Mouse (Mus musculus) ovary, adult 18-20 months (tissue): ENCODE results near the gene Lrrc25.
"Not testable (repeated sequence)": the region's sequence is repeated elsewhere in the genome, so short reads cannot be mapped to it uniquely, and the experiment has no call there.

Source experiments
- DNase-seq: peaks from one replicate; pipeline ENCODE4 v3.0.0; 2022; ENCODE audit warnings: low spot score, mixed read lengths

Gene Lrrc25

DNA sequence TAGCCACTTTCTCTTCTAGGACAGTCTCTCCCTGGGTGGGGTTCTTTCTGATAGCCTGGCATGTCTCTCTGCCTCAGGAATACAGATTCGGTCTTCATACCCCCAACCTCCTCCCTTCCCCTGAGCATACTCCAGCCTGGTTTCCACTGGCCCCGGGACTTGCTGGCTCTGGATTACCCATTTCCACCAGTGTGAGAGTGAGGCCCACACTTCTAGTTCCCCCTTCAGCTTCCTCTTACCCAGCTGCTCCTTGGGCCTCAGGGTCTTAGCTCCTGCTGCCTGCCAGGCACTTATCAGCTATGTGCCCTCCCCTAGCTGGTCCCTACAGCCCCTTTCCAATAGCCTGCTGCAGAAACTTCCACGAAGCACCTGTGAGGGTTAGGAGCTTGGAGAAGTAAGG is at the start of gene Lrrc25:
TSS of gene Lrrc25 (plus strand) at position 262 of the 400 bp plus-strand sequence.
- DNase-seq, result no peak

DNA sequence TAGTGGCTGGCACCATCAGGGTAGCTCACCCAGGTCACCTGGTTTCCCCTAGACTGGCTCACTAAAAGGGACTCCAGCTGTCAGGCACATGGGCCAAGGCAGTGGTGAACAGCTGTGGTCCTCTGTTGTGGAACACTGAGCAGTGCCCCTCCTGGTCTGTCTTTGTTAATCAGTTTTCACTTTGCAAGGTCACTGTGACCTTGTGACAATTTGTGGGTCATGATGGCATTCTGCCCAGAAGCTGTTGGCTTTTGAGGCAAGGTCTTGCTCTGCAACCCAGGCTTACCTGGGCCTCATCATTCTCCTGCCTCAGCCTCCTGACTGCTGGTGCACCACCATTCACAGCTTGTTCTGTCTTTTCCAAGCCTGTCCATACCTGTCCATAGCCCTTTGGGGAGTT is 45.6 kb upstream of the Lrrc25 start:
- no peak for DNase-seq

DNA sequence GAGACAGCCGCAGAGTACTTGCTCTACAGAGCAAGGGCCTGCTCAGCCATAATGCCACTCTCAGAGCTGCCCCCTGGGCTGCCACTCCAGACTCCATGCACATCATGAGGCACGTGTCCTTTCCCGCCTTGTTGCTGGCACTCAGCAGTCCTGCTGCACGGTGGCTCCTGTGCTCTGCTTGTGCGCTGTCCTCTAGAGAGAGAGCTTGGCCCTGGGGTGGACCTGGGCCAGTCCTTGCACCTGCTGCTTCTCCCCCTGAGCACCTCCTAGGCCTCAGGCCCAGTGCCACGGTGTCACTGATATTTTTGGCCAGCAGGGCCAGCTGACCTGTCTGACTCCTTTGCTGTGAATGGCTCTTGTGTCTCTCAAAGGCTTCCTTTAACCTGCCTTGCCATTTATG is 45.0 kb upstream of the Lrrc25 start:
- DNase-seq, result no peak

DNA sequence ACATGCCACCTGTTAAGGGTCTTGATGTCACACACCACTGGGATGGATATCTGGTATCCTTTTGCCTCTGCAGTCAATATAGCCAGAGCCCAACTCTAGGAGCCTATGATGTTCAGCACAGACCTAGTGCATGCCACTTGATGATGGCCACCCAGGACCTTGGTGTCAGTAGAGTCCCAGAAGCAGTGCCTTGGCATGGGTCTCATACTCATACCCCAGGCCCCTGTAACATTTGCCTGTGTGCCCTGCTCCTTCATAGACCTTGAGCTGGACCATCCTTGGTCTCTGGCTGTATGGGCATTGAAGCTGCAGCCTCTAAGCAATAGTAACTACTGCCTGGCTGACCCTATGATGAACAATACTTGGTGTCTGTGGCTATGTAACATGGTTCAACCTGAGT is 41.7 kb upstream of the Lrrc25 start:
- no peak for DNase-seq

DNA sequence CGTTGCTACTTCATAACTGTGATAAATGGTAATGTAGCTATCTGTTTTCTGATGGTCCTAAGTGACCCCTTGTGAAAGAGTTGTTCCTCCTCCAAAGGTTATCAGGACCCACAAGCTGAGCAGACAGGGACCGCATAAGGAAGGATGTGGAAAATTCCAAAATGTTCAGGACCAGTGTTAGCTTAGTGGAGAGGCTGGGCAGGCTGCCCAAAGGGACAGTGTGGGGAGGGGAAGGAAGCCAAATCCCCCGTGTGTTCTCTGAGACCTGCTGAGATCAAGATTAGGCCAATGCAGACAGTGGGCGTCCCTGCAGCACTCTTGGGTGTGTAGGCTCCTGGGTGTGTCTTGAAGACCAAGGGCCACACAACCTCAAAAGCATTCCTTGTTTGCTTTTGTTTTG is 41.0 kb upstream of the Lrrc25 start:
- no peak for DNase-seq

DNA sequence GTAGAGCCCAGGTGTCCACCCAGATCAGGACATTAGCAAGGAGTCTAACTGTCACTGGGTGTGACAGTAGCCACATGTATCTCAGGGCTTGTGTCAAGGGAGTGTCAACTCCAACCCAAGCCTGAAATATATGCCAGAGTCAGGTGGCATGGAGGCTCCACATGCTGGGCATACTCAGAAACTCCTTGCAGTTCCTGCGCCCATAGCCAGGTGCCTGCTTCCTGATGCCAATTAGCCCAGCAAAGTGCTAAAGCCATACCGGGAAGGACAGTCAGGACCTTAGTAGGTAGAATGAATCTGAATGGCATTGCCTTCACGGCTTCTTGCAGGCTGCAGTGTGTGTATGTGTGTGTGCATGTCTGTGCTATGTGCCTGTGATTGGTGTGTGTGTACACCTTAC is 38.7 kb upstream of the Lrrc25 start:
- DNase-seq, result no peak

DNA sequence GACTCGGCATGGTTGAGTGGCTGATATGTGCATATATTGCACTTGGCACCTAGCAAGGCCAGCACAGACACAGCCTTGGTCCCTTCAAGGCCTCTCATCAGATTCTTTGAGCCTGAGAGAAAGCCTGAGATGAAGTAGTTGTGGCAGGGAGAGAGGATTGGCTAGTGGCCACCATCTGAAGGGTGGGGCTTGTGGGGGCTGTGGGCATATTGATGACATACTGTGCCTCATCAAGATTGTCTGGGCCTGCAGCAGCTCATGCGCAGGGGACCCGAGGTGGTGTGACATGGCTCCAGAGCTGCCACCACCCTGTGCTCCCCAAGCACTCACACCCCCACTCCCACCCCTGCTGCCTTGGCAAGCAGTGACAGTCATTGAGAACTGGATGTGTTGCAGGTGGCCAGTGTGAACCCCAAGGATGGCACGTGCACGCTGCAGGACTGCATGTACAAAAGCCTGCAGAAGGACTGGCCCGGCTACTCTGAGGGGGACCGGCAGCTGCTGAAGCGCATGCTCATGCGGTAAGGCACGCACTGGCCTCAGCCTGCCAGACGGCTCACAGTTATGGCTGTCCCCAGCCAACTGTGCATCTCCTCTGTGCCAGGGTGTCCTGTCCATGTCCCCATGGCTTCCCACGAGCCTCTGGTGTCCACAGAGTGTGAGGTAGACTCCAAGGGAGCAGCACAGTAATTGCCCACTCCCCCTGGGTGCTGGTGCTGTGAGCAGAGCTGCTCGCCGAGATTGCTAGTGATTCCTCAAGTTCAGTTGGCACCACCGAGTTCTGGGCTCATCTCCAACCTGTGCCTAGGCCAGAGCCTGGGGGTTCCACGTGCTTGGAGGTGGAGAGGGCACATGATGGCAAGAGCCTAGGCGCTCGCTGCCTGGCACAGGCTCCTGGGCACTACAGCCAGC is 32.2 kb upstream of the Lrrc25 start:
- no peak for DNase-seq

DNA sequence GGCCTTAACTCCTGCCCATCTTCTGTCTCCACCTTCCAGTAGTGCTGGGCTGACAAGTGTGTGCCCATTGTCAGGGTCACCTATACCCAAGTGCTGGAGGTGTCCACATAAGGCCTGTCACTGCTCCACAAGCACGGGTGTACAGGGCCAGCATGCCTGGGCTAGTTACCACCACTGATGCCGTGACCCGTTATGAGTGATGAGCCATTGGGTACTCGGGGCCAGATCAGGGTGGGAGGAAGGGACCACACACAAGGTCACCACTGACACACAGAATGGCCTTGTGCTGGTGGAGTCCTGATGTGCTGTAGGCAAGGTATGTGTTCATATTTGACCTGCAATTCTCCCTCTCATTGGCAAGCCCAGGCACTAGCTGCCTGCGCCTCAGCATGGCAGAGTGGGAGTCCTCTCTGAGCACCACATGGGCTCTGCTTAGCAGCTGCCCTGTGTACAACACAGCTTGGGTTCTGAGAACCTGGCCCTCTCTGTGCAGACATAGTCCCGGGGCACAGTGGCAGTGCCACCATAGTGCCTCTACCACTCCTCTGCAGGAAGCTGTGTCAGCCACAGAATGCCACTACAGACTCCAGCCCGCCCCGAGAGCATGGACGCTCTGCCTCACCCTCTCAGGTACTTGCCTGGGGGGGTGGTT is 31.2 kb upstream of the Lrrc25 start:
- no peak for DNase-seq

DNA sequence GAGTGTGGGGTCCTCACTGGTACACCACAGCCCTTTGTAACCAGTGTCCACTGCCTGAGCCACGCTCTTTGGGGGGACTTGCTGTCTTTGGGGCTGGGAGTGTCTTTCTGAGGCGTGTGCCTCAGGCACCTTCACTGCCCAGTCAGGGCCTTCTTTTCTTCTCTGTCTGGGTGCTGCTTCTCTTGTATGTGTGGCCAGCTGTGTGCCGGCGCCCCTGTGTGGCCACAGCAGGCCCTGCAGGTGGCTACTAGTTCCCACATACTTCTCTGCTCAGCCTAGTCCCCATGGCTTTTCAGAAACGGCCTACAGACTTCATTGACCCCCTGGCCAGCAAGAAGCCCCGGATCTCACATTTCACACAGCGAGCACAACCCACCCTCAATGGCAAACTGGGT is 30.7 kb upstream of the Lrrc25 start:
- DNase-seq, result no peak

DNA sequence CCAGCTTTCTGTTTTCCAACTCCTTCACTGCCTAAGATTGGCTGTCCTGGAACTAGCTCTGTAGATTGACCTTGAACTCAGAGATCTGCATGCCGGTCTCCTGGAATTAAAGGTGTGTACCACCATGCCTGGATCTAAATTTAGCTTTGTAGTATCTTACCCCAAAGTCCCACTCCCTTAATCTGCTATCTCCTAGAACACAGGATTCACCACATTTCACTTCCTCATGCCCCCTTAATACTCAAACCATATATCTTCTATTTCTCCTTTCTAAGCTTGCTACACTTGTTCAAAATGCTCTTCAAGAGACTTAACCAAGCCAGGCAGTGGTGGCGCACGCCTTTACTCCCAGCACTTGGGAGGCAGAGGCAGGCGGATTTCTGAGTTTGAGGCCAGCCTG is 28.0 kb upstream of the Lrrc25 start:
- not testable (repeated sequence) for DNase-seq

DNA sequence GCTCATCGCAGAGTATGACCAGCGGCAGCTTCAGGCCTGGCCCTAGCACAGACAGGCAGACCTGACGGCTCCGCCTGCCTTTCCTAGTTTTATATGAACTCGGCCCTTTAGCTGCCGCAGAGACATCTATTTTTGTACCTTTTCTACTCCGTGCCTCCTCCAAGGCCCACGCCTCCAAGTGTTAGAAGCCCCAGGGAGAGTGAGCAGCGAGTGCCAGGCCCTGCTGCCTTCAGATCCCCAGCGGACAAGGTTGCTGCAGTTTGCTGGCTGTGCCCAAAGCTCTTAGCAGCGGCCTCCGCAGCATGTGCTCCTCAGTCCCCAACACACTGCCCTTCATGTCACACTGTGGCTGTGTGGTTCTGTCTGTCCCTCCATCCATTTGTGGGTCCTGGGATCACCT is 24.4 kb upstream of the Lrrc25 start:
- DNase-seq, result no peak

DNA sequence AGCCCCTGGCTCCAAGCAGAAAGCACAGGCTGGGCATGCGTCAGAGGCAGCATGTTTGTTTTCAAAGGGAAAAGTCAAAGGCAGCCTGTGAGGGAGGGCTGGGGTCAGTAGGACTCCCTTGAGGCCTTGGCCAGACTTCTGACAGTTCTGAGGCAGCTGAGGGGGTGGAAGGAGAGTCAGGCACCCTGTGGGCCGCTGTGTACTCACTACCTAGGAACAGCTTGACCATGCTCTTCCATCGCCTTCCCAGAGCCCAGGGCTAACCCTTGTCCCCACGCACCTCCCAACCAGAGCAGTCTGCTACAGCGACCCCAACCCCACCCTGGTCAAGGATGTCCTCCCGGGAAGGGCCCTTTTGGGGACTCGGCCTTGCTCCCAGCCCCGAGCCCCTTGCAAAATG is 22.8 kb upstream of the Lrrc25 start:
- peak; percentile 83 for DNase-seq

DNA sequence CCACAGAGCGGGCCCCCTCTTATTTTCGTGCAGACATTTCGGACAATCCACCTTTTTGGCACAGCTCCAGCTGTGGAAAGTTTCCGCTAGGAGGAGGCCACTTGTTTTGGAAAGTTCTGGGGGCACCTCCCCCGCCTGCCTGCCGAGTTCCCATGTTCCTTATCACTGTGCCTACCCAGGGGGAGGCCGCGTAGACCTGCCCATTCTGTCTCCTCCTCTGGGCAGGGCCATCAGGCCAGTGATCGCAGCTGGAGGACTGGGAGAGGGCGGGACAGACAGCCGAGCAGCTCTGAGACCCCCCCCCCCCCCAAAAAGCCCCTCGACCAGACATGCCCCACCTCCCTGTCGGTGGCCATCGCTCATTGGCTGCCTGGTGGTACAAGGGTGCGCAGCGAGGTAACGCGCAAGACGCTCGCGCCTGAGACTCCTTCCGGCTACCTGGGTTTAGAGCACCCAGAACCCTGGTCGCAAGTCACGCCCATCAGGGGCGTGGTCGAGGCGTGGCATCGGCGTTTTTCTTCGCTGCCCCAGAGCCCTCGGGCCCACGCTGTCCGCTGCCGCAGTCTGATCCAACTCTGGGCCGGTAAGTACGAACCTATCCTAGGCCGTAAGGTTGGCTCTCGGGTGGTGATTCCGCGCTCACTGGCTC is 21.9 kb upstream of the Lrrc25 start, which contains the start of gene Isyna1:
TSS of gene Isyna1 (plus strand) at position 413 of the 649 bp plus-strand sequence.
- DNase-seq, result peak; percentile 97

DNA sequence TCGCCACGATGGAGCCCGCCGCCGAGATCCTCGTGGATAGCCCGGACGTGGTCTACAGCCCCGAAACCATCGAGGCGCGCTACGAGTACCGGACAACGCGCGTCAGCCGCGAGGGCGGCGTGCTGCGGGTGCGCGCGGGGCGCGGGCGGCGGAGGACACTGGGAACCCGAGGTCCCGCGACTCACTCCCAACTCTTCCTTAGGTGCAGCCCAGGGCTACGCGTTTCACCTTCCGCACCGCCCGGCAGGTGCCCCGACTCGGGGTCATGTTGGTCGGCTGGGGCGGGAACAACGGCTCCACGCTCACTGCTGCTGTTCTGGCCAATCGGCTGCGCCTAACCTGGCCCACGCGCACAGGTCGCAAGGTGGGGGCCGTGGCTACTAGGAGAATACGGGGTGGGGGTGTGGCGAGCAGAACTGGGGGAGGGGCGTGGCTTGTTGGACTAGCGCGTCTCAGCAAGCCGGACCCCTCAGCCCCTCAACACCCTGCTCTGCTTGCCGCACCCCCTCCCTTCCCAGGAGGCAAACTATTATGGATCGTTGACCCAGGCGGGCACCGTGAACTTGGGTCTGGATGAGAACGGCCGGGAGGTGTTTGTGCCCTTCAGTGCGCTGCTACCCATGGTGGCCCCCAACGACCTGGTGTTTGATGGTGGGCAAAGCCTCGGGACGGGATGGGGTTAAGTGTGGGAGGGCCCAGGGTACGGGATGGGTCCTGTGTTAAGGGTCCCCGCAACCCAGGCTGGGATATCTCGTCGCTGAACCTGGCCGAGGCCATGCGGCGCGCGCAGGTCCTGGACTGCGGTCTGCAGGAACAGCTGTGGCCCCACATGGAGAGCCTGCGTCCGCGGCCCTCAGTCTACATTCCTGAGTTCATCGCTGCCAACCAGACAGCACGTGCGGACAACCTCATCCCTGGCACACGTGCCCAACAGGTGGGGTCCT is 21.1 kb upstream of the Lrrc25 start:
- no peak for DNase-seq

DNA sequence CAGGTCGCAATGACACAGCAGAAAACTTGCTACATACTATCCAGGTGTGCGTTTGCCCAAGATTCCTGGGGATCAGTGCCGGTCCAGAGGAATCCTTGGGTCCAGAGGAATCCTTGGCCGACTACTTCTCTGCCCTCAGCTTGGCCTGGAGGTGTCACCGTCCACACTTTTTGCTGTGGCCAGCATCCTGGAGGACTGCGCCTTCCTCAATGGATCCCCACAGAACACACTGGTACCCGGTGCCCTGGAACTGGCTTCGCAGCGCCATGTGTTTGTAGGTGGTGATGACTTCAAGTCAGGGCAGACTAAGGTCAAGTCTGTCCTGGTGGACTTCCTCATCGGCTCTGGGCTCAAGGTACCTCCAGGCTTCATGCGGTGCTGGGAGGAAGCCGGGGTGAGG is 20.1 kb upstream of the Lrrc25 start:
- DNase-seq, result no peak

DNA sequence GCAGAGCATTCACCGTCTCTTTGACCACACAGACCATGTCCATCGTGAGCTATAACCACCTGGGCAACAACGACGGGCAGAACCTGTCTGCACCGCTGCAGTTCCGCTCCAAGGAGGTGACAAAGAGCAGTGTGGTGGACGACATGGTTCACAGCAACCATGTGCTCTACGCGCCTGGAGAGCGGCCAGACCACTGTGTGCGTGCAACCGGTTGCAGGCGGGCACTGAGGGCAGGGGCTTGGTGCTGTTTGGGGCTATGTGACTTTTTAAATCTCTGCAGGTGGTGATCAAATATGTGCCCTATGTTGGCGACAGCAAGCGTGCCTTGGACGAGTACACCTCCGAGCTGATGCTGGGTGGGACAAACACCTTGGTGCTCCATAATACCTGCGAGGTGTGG is 19.7 kb upstream of the Lrrc25 start:
- no peak for DNase-seq

DNA sequence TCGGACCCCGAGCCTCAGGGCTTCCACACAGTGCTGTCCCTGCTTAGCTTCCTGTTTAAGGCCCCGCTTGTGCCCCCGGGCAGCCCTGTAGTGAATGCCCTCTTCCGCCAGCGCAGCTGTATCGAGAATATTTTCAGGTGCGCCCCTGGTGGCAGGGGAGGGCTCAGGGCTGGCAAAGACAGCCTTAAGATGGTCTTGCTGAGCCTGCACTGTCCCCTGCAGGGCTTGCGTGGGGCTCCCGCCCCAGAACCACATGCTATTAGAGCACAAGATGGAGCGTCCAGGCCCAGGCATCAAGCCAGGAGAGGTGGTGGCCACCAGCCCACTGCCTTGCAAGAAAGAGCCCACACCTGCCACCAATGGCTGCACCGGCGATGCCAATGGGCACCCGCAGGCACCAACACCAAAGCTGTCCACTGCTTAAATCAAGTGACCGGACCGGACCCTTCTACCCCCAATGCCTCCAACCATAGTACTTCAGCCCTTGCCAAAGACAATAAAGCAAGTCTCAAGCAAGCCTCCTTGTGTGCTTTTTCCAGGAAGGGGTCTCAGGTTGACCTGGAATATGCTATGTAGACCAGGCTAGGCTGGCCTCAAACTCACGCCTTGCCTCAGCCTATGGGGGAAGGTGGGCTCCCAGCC is 19.1 kb upstream of the Lrrc25 start:
- DNase-seq, result no peak

DNA sequence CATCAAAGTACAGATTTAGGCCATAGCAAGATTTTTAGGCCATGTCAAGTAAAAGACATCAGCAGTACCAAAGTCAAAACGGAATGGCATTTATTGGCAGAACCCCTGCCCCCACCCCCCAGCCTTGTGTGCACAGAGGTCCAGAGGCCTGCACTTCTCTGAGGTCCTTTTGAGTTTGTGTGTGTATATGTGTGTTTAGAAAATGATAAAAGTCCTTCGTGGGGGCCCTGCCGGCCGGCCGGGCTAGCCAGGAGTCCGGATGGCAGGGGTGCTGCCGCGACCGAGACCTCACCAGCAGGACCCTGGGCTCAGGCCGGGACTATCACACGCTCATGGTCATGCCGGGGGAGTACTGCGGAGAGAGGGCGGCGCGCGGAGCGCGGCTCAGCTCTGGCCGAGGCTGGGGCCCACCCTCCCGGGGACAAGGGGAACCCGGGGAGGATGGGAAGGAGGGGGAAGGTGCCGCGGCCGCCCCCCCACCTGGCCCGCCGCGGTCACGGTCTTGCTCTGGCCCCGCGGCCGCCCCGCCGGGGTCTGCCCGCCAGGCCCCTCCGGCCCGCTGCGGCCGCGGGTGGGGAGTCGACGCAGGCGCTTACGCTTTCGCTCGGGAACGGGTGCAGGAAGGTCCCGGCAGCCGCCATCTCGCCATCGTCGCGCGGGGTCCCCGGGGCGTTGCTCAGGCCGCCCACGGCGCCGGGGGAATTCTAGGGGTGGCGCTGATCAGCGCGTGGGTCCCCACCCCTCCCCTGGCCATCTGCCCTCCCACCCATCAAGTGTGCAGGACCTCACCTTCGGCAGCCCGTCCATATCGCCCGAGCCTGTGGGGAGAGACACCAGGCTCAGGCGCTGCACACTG is 18.3 kb upstream of the Lrrc25 start:
- DNase-seq, result no peak

DNA sequence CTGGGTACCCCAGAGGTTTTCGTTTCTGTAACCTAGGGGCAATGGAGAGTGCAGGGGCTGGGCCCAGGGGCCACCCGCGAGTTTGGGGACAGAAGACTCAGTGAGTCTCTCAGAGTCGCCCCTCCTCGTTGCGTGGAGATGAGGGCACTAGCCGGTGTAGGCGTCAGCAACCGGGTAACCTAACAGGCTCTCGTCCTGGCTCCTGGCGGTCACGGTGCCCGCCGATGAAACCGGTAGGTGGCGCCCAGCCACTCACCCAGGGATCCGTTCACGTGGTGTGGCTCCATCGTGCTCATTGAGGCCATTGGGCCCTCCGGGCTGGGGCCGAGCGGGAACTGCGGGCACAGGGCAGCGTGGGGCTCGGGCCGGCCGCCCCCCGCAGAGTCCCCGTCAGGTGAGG is 17.7 kb upstream of the Lrrc25 start:
- peak; percentile 74 for DNase-seq

DNA sequence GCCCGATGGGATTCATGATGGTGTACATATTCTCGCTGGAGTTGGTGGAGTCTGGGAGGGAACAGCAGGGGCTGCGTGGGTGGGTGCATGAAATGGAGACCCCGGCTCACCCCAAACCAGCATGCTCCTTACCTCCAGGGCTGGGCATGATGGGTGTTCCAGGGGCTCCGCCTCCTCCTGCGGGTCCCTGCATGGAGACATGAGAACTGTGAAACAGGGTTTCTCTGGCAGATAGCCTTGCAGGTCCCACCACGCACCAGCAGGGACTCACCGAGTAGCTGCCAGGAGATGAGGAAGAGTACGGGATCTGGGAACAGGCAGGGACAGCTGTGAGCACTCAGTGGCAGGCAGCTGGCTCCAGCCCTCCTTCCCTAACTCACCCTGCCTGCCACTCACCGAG is 17.2 kb upstream of the Lrrc25 start:
- no peak for DNase-seq
